Mouse (Mus musculus): ENCODE measurements around the gene Gm20878. TPM values are rescaled to one million over a fixed set of nuclear protein-coding genes. Genes with fewer than 3 reads are reported as not detected.
"Not testable (repeated sequence)": the region's sequence is repeated elsewhere in the genome, so short reads cannot be mapped to it uniquely, and the experiment has no call there.

Gm20878 gene
- 4.2 and 4.8 TPM in 2 replicates for total RNA-seq (2021)
- long read RNA-seq, experiment 1 = 0 reads
- long read RNA-seq, experiment 2 = 0 reads

DNA sequence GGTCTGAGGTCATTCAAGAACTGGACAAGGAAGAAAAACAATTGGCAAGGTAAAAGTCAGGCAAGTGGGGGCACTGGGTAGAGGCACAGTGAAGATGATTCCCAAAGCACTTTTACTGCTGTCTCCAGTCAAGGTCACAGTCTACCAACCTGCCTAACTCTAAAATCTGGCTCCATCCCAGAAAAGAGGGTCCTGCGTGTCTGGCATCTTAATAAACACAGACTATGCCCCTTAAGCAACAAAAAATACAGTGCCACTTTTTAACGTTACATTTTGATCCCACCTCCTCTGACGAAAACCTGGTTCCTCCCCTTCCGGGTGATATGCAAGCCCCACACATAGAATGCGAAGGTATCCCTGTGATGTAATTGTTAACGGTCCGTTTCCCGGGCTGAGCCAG lies at the start of gene Gm20878:
Gm20878 (plus strand) TSS at position 301 of the 400 bp plus-strand sequence.
- DNase-seq = not testable (repeated sequence)

DNA sequence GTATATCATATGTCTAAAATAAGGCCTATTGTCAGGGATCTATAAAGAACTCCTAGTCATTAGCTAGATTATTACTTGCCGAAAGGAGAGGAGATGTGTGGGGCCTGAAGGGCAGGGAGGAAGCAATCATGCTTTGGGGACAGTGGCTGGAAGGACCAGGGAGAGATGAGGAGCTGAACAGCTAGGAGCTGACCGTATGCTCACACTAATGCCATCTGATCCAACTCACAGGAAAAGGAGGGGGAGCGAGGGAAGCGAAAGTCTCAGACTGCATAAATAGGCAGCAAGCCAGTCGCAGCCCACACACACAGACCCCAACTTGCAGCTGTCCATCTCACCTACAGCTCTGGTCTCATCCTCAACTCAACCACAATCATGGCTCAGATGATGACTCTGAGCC lies 38.1 kb upstream of the Gm20878 start, which contains the start of gene Gm21541:
Gm21541 (plus strand) TSS at position 301 of the 400 bp plus-strand sequence.
- DNase-seq = not testable (repeated sequence)

DNA sequence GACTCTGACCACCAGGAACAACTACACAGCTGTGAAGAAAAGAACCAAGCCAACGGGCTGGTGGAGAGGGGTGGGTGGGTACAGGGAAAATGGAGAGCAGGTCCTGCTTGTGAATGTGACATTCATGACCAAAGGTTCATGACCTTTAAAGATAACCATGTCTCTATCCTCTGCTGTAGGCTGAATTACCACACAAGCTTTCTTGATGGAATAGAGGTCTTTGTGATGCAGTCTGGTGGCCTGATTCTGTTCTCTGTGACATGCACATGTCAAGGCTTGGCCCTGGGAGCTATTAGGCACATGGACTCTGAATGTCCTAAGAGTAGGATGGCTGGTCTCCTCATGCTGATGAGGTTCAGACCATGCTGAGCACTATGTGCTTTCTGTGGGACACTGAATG lies 24.4 kb downstream of the Gm20878 start, which contains the start of gene Fam205a4:
Fam205a4 (plus strand) TSS at position 301 of the 400 bp plus-strand sequence.
- not testable (repeated sequence) for DNase-seq

Other genes starting within 250 kb of the Gm20878 start
- gene Cntfr, start 244.5 kb upstream of the Gm20878 start, total RNA-seq (2021) = 61.2 and 63.2 TPM in 2 replicates
- gene Il11ra1, start 241.6 kb upstream of the Gm20878 start, total RNA-seq (2021) = 56.9 and 60.2 TPM in 2 replicates
- 30.1 and 34.1 TPM in 2 replicates for gene Rpp25l, start 228.0 kb upstream of the Gm20878 start, total RNA-seq (2021)
- 106 and 110 TPM in 2 replicates for gene Dctn3, start 218.4 kb upstream of the Gm20878 start, total RNA-seq (2021)
- not detected in 2 replicates for gene Arid3c, start 210.4 kb upstream of the Gm20878 start, total RNA-seq (2021)
- gene Galt, start 186.3 kb upstream of the Gm20878 start, total RNA-seq (2021) = 36.1 and 42.3 TPM in 2 replicates
- gene Sigmar1, start 185.4 kb upstream of the Gm20878 start, total RNA-seq (2021) = 67.1 and 76.7 TPM in 2 replicates
- gene Ccl27a, start 167.3 kb upstream of the Gm20878 start, total RNA-seq (2021) = 29.7 and 34.9 TPM in 2 replicates
- gene Gm21541, start 38.0 kb upstream of the Gm20878 start, total RNA-seq (2021) = not detected in 2 replicates
- gene Fam205a4, start 24.5 kb downstream of the Gm20878 start, total RNA-seq (2021) = 0.41 and 0.82 TPM in 2 replicates
- gene Gm21093, start 93.2 kb downstream of the Gm20878 start, total RNA-seq (2021) = not detected in 2 replicates
- not detected in 2 replicates for gene Gm3893, start 149.6 kb downstream of the Gm20878 start, total RNA-seq (2021)
- gene Gm13304, start 173.2 kb downstream of the Gm20878 start, total RNA-seq (2021) = 2.2 and 17.7 TPM in 2 replicates
- gene Gm13306, start 211.9 kb downstream of the Gm20878 start, total RNA-seq (2021) = 17.8 TPM in 1 of 2 replicates, not detected in the other
- 0.56 and 1.7 TPM in 2 replicates for gene Gm13305, start 227.0 kb downstream of the Gm20878 start, total RNA-seq (2021)